Mouse (Mus musculus) G1E (cell line): ENCODE data around the gene Lpin2.

Source experiments
- CTCF ChIP-seq: IDR thresholded peaks from 2 replicates; pipeline ENCODE4 v1.5.1; 2012; ENCODE audit warnings: low read depth, low read length, inconsistent platforms, mixed read lengths
- TAL1 ChIP-seq: conservative IDR thresholded peaks from 2 replicates; pipeline ENCODE4 v1.6.1; 2012; ENCODE audit warnings: low read depth, low read length, inconsistent platforms, mixed read lengths

DNA sequence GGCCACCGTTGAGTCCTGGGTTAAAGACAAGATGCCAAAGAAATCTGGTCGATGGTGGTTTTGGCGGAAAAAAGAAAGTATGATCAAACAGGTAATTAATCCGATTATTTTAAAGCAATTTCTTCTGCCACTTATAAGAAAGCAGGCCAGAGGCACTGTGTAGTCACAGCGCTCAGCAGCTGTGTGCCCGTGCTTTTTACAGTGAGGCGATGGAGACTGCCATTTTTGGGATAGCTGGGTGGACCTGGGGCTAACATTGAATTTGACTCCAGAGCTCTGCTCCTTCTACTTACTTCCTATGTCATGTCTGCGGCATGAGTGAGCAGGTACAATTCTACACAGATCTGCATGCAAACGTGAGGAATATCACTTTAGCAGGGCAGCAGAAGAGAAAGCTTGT lies 58.5 kb downstream of the Lpin2 start:
- TF ChIP-seq CTCF (no peak), TAL1 (no peak)
